Mouse (Mus musculus): ENCODE results near the gene Gm45902. TPM values are rescaled to one million over a fixed set of nuclear protein-coding genes. Genes with fewer than 3 reads are reported as not detected.

The Gm45902 gene
- 2.9 and 4.2 TPM in 2 replicates for polyA plus RNA-seq (2012)

GRCm38 (mm10) chr2:3512552-3513454 lies at the start of gene Gm45902, which contains the start of the genes Hspa14 and Cdnf:
Gm45902 (minus strand) TSS chr2:3512790.
Hspa14 (minus strand) TSS chr2:3512814.
Cdnf (plus strand) TSS chr2:3513030.
- no peak for TF ChIP-seq GATA1 (IDR thresholded peaks at IDR 0.05; ENCODE audit: low read length)

- TF ChIP-seq GATA1 (IDR thresholded peaks at IDR 0.05; ENCODE audit: low read length): no peak
These were observed 34.0 kb upstream of the Gm45902 start for GRCm38 (mm10) chr2:3546588-3546987.

GRCm38 (mm10) chr2:3546055-3546454 lies 33.5 kb upstream of the Gm45902 start:
- TF ChIP-seq GATA1 (IDR thresholded peaks at IDR 0.05; ENCODE audit: low read length): peak; percentile 54

- no peak for TF ChIP-seq GATA1 (IDR thresholded peaks at IDR 0.05; ENCODE audit: low read length)
These were observed 28.9 kb upstream of the Gm45902 start for GRCm38 (mm10) chr2:3541307-3542079.

- TF ChIP-seq GATA1 (IDR thresholded peaks at IDR 0.05; ENCODE audit: low read length): no peak
These were observed 13.7 kb upstream of the Gm45902 start for GRCm38 (mm10) chr2:3526288-3526687.

GRCm38 (mm10) chr2:3522558-3522957 lies 10.0 kb upstream of the Gm45902 start:
- no peak for TF ChIP-seq GATA1 (IDR thresholded peaks at IDR 0.05; ENCODE audit: low read length)

- TF ChIP-seq GATA1 (IDR thresholded peaks at IDR 0.05; ENCODE audit: low read length): no peak
These were observed 514 bp downstream of the Gm45902 start for GRCm38 (mm10) chr2:3512076-3512475.

- TF ChIP-seq GATA1 (IDR thresholded peaks at IDR 0.05; ENCODE audit: low read length): no peak
These were observed 11.7 kb downstream of the Gm45902 start for GRCm38 (mm10) chr2:3500886-3501285.

GRCm38 (mm10) chr2:3499543-3499942 lies 13.0 kb downstream of the Gm45902 start:
- TF ChIP-seq GATA1 (IDR thresholded peaks at IDR 0.05; ENCODE audit: low read length): no peak

GRCm38 (mm10) chr2:3493833-3494409 lies 18.7 kb downstream of the Gm45902 start:
- peak; percentile 9 for TF ChIP-seq GATA1 (IDR thresholded peaks at IDR 0.05; ENCODE audit: low read length)

- no peak for TF ChIP-seq GATA1 (IDR thresholded peaks at IDR 0.05; ENCODE audit: low read length)
These were observed 22.8 kb downstream of the Gm45902 start for GRCm38 (mm10) chr2:3489816-3490215.

GRCm38 (mm10) chr2:3480239-3480638 lies 32.4 kb downstream of the Gm45902 start:
- TF ChIP-seq GATA1 (IDR thresholded peaks at IDR 0.05; ENCODE audit: low read length): no peak

- no peak for TF ChIP-seq GATA1 (IDR thresholded peaks at IDR 0.05; ENCODE audit: low read length)
These were observed 36.8 kb downstream of the Gm45902 start for GRCm38 (mm10) chr2:3475746-3476251.

GRCm38 (mm10) chr2:3474861-3475283 lies 37.7 kb downstream of the Gm45902 start, which contains the start of gene Suv39h2:
Suv39h2 (minus strand) TSS chr2:3475031.
- TF ChIP-seq GATA1 (IDR thresholded peaks at IDR 0.05; ENCODE audit: low read length): no peak

GRCm38 (mm10) chr2:3474361-3474805 lies 38.2 kb downstream of the Gm45902 start:
- no peak for TF ChIP-seq GATA1 (IDR thresholded peaks at IDR 0.05; ENCODE audit: low read length)

All from G1E-ER4 (cell line).